Mouse (Mus musculus) lung, embryonic 14.5 days (tissue): ENCODE measurements around the gene Epgn. TPM values are rescaled to one million over a fixed set of nuclear protein-coding genes. Genes with fewer than 3 reads are reported as not detected.
A peak's percentile ranks its signal among the peaks of the same experiment; 100 is the strongest.

Source experiments
- ATAC-seq: fragments of 200-750 bp; cut with Nextera tagmentation; 2 replicates; pipeline ENCODE4 v1.8.0; 2017; ENCODE audit warnings: mild to moderate bottlenecking, moderate TSS enrichment, moderate library complexity; ENCODE audit not compliant: insufficient read depth
- DNase-seq: peaks from one replicate; pipeline ENCODE4 v3.0.0-alpha.2; 2015
- H3K27ac ChIP-seq: fragments of 300-500 bp; sonication (generic); 2 replicates; pipeline ENCODE4 v1.5.1; 2014; ENCODE audit warnings: low read depth, mild to moderate bottlenecking, moderate library complexity
- H3K27me3 ChIP-seq: fragments of 300-500 bp; sonication (generic); 2 replicates; pipeline ENCODE4 v1.6.1; 2014; ENCODE audit warnings: low read length, control low read depth; ENCODE audit not compliant: insufficient read depth
- H3K36me3 ChIP-seq: fragments of 300-500 bp; sonication (generic); 2 replicates; pipeline ENCODE4 v1.6.1; 2014; ENCODE audit warnings: control low read depth; ENCODE audit not compliant: insufficient read depth
- H3K4me1 ChIP-seq: fragments of 300-500 bp; sonication (generic); 2 replicates; pipeline ENCODE4 v1.6.1; 2014; ENCODE audit warnings: antibody characterized with exemption, control low read depth; ENCODE audit not compliant: insufficient read depth
- H3K4me2 ChIP-seq: fragments of 300-500 bp; sonication (generic); 2 replicates; pipeline ENCODE4 v1.6.1; 2014; ENCODE audit warnings: mild to moderate bottlenecking
- H3K4me3 ChIP-seq: fragments of 300-500 bp; sonication (generic); 2 replicates; pipeline ENCODE4 v1.5.1; 2014; ENCODE audit warnings: low read depth, low read length
- H3K9ac ChIP-seq: fragments of 300-500 bp; sonication (generic); 2 replicates; pipeline ENCODE4 v1.6.1; 2014
- H3K9me3 ChIP-seq: fragments of 300-500 bp; sonication (generic); 2 replicates; pipeline ENCODE4 v1.6.1; 2016; ENCODE audit warnings: low read depth, low read length, control low read depth
- CTCF ChIP-seq: IDR thresholded peaks from 2 replicates; pipeline ENCODE4 v1.5.1; 2016; ENCODE audit warnings: antibody characterized with exemption, low read depth
- WGBS: fragments of 180-500 bp; shearing (Covaris S2); extraction: QIAGEN DNeasy Blood & Tissue Kit; methylation state at CpG from one replicate; pipeline ENCODE4 v1.1.7; 2014; 5-methylcytosine and 5-hydroxymethylcytosine counted together
- polyA plus RNA-seq: library from polyadenylated mRNA; unstranded; fragments of >200 nt; fragmentation: Nextera tagmentation; extraction: Ambion mirVana; gene quantifications from 2 replicates; pipeline ENCODE4 v1.2.1, GENCODE M21; 2014

The Epgn gene
- polyA plus RNA-seq, 1 experiment from 2014 or later: not detected

DNA sequence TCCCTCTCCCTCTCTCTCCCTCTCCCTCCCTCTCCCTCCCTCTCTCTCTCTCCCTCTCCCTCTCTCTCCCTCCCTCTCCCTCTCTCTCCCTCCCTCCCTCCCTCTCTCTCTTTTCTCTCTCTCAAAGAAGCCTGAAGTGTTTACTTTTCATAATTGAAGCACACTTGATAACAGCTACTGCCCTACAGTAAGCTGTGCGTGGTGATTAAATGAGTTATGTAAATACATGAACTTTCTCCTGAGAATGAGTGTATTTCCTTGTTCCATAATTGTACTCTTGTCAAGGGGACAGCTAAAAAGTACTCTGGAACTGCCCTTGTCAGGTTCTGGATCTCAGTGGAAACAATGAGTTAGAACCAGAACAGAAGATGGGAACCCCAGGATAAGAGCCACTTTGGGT is 576 bp downstream of the Epgn start:
- Histone ChIP-seq H3K9me3 (no peaks in the 10 kb centered on the region), H3K27ac (no peak overlapping the region), H3K4me1 (no peaks in the 10 kb centered on the region), H3K4me2 (no peak overlapping the region), H3K36me3 (no peaks in the 10 kb centered on the region), H3K4me3 (no peak overlapping the region), H3K9ac (no peak overlapping the region), H3K27me3 (no peaks in the 10 kb centered on the region)
- ATAC-seq (no peak), DNase-seq (no peak)
- WGBS: 5% methylated on average over 1 of the region's 1 CpGs
- TF ChIP-seq CTCF: no peak

- WGBS: 78% methylated on average over 2 of the region's 2 CpGs
- Histone ChIP-seq H3K9ac (no peak overlapping the region), H3K27me3 (no peaks in the 10 kb centered on the region), H3K4me3 (no peak overlapping the region), H3K4me2 (no peak overlapping the region), H3K9me3 (no peaks in the 10 kb centered on the region), H3K4me1 (no peaks in the 10 kb centered on the region), H3K27ac (no peak overlapping the region), H3K36me3 (no peaks in the 10 kb centered on the region)
- peak; percentile 21 for DNase-seq
- no peak for ATAC-seq
- TF ChIP-seq CTCF: no peak
Observed at GRCm38 (mm10) chr5:91030629-91031028, 3.4 kb downstream of the Epgn start.

DNA sequence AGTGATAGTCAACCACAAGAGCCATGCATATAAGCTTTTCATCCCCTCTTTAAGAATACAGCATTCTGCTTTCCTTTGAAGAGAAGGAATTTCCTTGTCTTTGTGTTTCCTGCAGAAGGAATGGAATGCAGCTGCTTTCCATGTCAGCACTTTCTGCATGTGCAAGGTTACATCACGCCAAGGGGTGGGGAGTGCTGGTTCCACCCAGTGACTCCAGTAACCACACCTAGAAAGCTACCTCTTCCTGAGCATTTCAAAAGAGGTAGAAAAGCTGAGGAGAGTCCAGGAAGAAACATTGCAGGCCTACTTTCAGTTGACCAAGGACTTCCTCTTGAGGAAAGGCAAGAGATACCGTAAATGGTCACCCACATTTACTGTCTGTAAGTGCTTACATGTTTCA is 8.1 kb downstream of the Epgn start:
- no peak for TF ChIP-seq CTCF
- Histone ChIP-seq H3K4me2 (no peak overlapping the region), H3K27me3 (no peaks in the 10 kb centered on the region), H3K4me1 (no peaks in the 10 kb centered on the region), H3K9ac (no peak overlapping the region), H3K36me3 (no peaks in the 10 kb centered on the region), H3K4me3 (no peak overlapping the region), H3K27ac (no peak overlapping the region), H3K9me3 (no peaks in the 10 kb centered on the region)
- ATAC-seq (no peak), DNase-seq (peak; percentile 30)
- WGBS: 79% methylated on average over 2 of the region's 2 CpGs

- DNase-seq: peak; percentile 39
- Histone ChIP-seq H3K36me3 (no peaks in the 10 kb centered on the region), H3K27ac (no peak overlapping the region), H3K4me2 (no peak overlapping the region), H3K9ac (no peak overlapping the region), H3K4me3 (no peak overlapping the region), H3K9me3 (no peaks in the 10 kb centered on the region), H3K27me3 (no peaks in the 10 kb centered on the region), H3K4me1 (no peaks in the 10 kb centered on the region)
- no peak for ATAC-seq
- no peak for TF ChIP-seq CTCF
- 68% methylated on average over 4 of the region's 4 CpGs for WGBS
Observed at GRCm38 (mm10) chr5:91036628-91037027, 9.4 kb downstream of the Epgn start.

DNA sequence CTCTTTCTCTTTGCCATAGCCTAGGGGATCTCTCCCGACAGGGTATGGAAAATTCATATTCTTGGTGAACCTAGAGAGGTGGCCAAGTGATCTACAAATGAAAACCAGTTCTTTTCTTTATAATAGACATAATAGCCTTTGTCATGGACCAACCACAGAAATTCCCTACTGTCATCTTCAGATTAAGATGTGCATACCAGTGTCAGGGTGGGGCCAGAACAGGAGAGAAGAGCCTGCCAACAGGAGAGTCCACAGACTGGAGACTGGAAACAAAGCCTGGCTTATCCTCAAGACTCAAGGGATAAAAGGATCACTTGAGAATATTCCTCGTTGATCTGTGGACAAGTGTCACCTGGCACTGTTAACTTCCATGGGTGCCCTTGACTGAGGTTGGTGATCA is 10.5 kb downstream of the Epgn start:
- Histone ChIP-seq H3K36me3 (no peaks in the 10 kb centered on the region), H3K9me3 (no peaks in the 10 kb centered on the region), H3K4me2 (no peak overlapping the region), H3K27ac (no peak overlapping the region), H3K9ac (no peak overlapping the region), H3K27me3 (no peaks in the 10 kb centered on the region), H3K4me1 (no peaks in the 10 kb centered on the region), H3K4me3 (no peak overlapping the region)
- no peak for ATAC-seq
- no peak for DNase-seq
- TF ChIP-seq CTCF: no peak
- 70% methylated on average over 2 of the region's 2 CpGs for WGBS

DNA sequence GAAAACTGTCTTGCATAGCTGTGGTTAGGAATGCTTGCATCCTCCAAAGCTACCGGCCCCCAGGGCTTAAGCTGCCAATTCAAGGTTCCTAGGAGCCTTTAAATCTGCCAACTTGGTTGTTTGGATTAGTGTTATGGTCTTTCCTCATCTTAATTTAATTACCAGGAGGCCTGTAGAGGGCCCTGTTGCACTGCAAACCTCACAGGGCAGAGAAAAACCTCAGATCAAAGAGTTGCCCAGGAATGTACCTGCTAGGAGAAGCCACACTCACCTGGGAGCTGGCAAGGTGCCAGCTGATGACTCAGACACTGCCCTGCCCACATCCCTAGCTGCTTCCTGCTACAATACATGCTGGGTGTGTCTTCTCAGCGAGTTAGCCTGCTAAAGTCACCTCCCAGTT is 11.3 kb downstream of the Epgn start:
- ATAC-seq: peak; percentile 82
- 11% methylated on average over 2 of the region's 2 CpGs for WGBS
- no peak overlapping the region for H3K4me3 ChIP-seq

DNA sequence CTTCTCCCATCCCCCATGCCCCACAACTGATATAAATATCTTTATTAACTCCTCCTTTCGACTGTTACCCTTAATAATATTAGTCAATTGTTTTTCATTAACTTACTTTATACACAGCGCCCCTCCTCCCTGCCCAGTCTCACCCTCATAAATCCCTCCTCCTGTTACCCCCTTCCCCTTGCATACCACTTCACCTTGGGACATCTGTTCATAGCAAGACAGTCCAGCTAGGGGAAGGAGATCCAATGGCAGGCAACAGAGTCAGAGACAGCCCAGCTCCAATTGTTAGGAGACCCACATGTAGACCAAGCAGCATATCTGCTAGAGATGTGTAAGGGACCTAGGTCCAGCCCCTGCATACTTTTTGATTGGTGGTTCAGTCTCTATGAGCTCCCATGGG is 11.7 kb downstream of the Epgn start:
- WGBS: 71% methylated on average over 2 of the region's 2 CpGs
- H3K9ac ChIP-seq: no peak overlapping the region
- H3K9me3 ChIP-seq: no peaks in the 10 kb centered on the region
- no peak for TF ChIP-seq CTCF
- DNase-seq (no peak), ATAC-seq (peak; percentile 23; the same call in 1 of the 2 replicates)
- H3K4me2 ChIP-seq: no peak overlapping the region
- H3K27me3 ChIP-seq: no peaks in the 10 kb centered on the region
- H3K27ac ChIP-seq: no peak overlapping the region
- H3K4me3 ChIP-seq: no peak overlapping the region
- H3K36me3 ChIP-seq: no peaks in the 10 kb centered on the region
- H3K4me1 ChIP-seq: no peaks in the 10 kb centered on the region

More for the DNA sequence above, 11.3 kb downstream of the Epgn start:
- Histone ChIP-seq H3K36me3 (no peaks in the 10 kb centered on the region), H3K27ac (no peak overlapping the region), H3K27me3 (no peaks in the 10 kb centered on the region), H3K9me3 (no peaks in the 10 kb centered on the region), H3K9ac (no peak overlapping the region), H3K4me2 (no peak overlapping the region), H3K4me1 (no peaks in the 10 kb centered on the region)
- peak; percentile 51 for TF ChIP-seq CTCF
- DNase-seq: peak; percentile 84

DNA sequence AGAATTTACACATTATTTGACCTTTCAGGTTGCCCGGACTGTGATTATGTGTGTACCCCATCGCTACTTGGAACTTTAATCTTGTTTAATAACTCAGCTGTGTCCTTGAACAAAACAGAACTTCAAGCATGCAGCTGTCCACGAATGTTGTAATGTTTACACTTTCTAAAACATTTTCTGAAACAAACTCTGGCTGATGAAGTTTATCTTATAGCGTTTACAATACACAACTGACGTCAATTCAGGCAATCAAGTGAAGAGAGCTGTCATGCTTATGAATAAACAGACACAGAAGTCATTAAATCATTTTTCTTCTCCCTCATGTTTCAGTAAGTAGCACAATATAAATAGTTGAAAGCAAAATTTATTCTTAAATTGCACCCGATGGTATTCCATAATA is 20.7 kb downstream of the Epgn start:
- DNase-seq (peak; percentile 70), ATAC-seq (peak; percentile 44; the same call in 1 of the 2 replicates)
- Histone ChIP-seq H3K27me3 (no peaks in the 10 kb centered on the region), H3K9ac (no peak overlapping the region), H3K9me3 (no peaks in the 10 kb centered on the region), H3K27ac (no peak overlapping the region), H3K4me3 (no peak overlapping the region), H3K4me1 (no peaks in the 10 kb centered on the region), H3K36me3 (no peaks in the 10 kb centered on the region), H3K4me2 (no peak overlapping the region)
- WGBS: 36% methylated on average over 6 of the region's 6 CpGs
- TF ChIP-seq CTCF: no peak
